Mouse (Mus musculus) forebrain, embryonic 11.5 days (tissue): ENCODE measurements around the gene Arpp21. TPM values are rescaled to one million over a fixed set of nuclear protein-coding genes. Genes with fewer than 3 reads are reported as not detected.

Experiments used
- ATAC-seq: fragments of 200-750 bp; cut with Nextera tagmentation; replicated peaks from 2 replicates; pipeline ENCODE4 v1.8.0; 2017; ENCODE audit warnings: moderate TSS enrichment; ENCODE audit not compliant: low FRiP score
- DNase-seq: peaks from one replicate; pipeline ENCODE4 v3.0.0-alpha.2; 2017; ENCODE audit warnings: low spot score
- H3K27ac ChIP-seq: fragments of 300-500 bp; sonication (generic); 2 replicates; pipeline ENCODE4 v1.5.1; 2014; ENCODE audit warnings: low read depth, low read length
- H3K27me3 ChIP-seq: fragments of 300-500 bp; sonication (generic); 2 replicates; pipeline ENCODE4 v1.6.1; 2014; ENCODE audit warnings: mild to moderate bottlenecking, low read length, mixed read lengths; ENCODE audit not compliant: control insufficient read depth, insufficient read depth
- H3K36me3 ChIP-seq: fragments of 300-500 bp; sonication (generic); 2 replicates; pipeline ENCODE4 v1.6.1; 2014; ENCODE audit warnings: mild to moderate bottlenecking, low read length, moderate library complexity, mixed read lengths; ENCODE audit not compliant: control insufficient read depth, insufficient read depth
- H3K4me1 ChIP-seq: fragments of 300-500 bp; sonication (generic); replicated peaks from 2 replicates; pipeline ENCODE4 v1.6.1; 2014; ENCODE audit warnings: low read length, mixed read lengths; ENCODE audit not compliant: control insufficient read depth, insufficient read depth
- H3K4me2 ChIP-seq: fragments of 300-500 bp; sonication (generic); 2 replicates; pipeline ENCODE4 v1.6.1; 2014; ENCODE audit warnings: low read depth, mild to moderate bottlenecking, low read length, moderate library complexity, mixed read lengths; ENCODE audit not compliant: severe bottlenecking
- H3K4me3 ChIP-seq: fragments of 300-500 bp; sonication (generic); 2 replicates; pipeline ENCODE4 v1.5.1; 2014; ENCODE audit warnings: low read depth, low read length
- H3K9ac ChIP-seq: fragments of 300-500 bp; sonication (generic); 2 replicates; pipeline ENCODE4 v1.6.1; 2014; ENCODE audit warnings: low read length
- H3K9me3 ChIP-seq: fragments of 300-500 bp; sonication (generic); 2 replicates; pipeline ENCODE4 v1.6.1; 2016; ENCODE audit warnings: low read length, mixed read lengths; ENCODE audit not compliant: control insufficient read depth
- WGBS: fragments of 180-500 bp; shearing (Covaris S2); extraction: QIAGEN DNeasy Blood & Tissue Kit; methylation state at CpG from one replicate; pipeline ENCODE4 v1.1.7; 2014; 5-methylcytosine and 5-hydroxymethylcytosine counted together
- polyA plus RNA-seq: library from polyadenylated mRNA; unstranded; fragments of >200 nt; fragmentation: Nextera tagmentation; extraction: Ambion mirVana; gene quantifications from 2 replicates; pipeline ENCODE4 v1.2.1, GENCODE M21; 2014

The Arpp21 gene
- polyA plus RNA-seq, 1 experiment from 2014 or later: 2.1 TPM

DNA sequence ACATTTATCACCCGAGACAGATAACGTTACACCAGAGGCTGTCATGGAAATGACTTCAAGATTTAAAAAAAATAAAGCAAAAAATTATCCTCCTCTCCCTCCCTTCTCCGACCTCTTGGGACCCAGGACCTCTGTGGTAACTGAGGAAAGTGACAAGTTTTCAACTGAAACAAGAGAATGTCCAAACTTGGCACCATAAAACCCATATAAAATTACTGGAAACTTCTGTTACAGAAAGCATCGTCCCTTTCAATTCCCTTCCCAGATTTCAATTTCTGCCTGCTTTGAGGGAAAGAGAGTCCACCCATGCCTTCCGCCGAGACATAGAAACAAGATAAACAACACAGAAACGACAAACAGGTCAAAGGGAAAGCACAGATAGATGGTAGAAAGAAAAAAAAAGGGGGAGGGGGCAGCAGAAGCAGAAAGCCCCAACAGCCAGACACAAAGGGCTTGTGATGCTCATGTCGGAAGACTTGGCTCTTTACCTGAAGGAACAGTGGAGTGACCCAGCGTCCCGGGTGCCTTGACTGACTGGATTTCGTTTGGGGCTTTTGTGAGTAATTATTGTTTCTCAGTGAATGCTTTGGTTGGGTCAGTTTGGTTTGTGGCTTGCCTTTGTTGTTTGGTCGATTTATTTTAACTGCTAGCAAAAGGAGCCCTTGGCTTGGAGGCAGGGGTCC lies 1.8 kb downstream of the Arpp21 start:
- H3K27ac ChIP-seq: no peak overlapping the region
- DNase-seq: no peak
- H3K4me3 ChIP-seq: peak overlapping the region; percentile 51
- H3K9me3 ChIP-seq: no peaks in the 10 kb centered on the region
- H3K9ac ChIP-seq: no peak overlapping the region
- H3K4me1 ChIP-seq: no peaks in the 10 kb centered on the region
- H3K36me3 ChIP-seq: no peaks in the 10 kb centered on the region
- H3K4me2 ChIP-seq: peak overlapping the region; percentile 96
- WGBS: 16% methylated on average over 12 of the region's 12 CpGs
- peaks cover 21% of the 10 kb centered on the region for H3K27me3 ChIP-seq
- no peak for ATAC-seq

DNA sequence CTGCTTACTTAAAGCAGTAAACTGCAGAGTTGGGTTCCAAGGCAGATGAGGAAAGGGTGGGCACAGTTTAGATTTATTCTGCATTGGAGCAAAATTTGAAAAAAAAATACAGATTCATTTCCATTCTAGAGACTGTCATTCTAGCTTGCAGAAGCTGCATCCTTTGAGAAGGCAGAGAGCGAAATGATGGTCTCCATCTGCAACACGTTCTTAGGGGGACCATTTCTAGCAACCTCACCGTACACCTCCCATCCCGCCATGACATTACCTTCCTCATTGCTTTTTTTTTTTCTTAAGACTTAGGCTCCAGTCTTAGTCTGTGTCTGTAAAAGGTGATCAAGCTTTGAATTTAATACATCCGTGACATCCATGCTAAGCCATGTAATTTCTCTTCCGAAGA lies 2.4 kb downstream of the Arpp21 start:
- no peak for ATAC-seq
- no peak overlapping the region for H3K4me3 ChIP-seq
- 65% methylated on average over 6 of the region's 6 CpGs for WGBS
- H3K9ac ChIP-seq: no peak overlapping the region
- H3K27me3 ChIP-seq: peaks cover 21% of the 10 kb centered on the region
- no peak overlapping the region for H3K27ac ChIP-seq
- H3K4me2 ChIP-seq: no peak overlapping the region
- H3K36me3 ChIP-seq: no peaks in the 10 kb centered on the region
- no peak for DNase-seq
- no peaks in the 10 kb centered on the region for H3K9me3 ChIP-seq
- H3K4me1 ChIP-seq: no peaks in the 10 kb centered on the region

- H3K4me1 ChIP-seq: no peaks in the 10 kb centered on the region
- H3K4me3 ChIP-seq: no peak overlapping the region
- no peak overlapping the region for H3K4me2 ChIP-seq
- H3K27ac ChIP-seq: no peak overlapping the region
- 59% methylated on average over 8 of the region's 8 CpGs for WGBS
- peaks cover 21% of the 10 kb centered on the region for H3K27me3 ChIP-seq
- ATAC-seq (no peak), DNase-seq (no peak)
- no peaks in the 10 kb centered on the region for H3K36me3 ChIP-seq
- H3K9me3 ChIP-seq: no peaks in the 10 kb centered on the region
- no peak overlapping the region for H3K9ac ChIP-seq
Measured at GRCm38 (mm10) chr9:112231935-112232575, 3.7 kb downstream of the Arpp21 start.

DNA sequence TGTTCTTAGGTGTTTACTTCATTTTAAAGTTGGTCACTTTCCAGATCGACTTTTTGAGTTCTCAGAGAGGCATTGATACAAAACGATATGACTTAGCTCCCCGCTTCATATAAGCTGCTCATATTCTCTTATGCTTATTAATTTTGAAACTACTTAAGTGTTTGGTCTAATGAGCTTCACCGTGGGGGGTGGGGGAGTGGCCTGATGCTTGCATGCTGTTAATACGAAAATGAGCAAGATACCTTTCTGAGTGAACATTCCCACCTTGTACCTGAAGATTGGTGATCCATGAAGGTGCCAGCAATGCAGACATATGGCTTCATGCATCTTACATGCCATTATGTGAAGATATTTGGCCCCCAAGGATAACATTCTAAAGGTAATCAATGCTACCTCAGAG lies 4.4 kb downstream of the Arpp21 start:
- 83% methylated on average over 5 of the region's 5 CpGs for WGBS
- Histone ChIP-seq H3K4me3 (no peak overlapping the region), H3K4me1 (no peaks in the 10 kb centered on the region), H3K36me3 (no peaks in the 10 kb centered on the region), H3K9me3 (no peaks in the 10 kb centered on the region), H3K27me3 (peaks cover 21% of the 10 kb centered on the region), H3K4me2 (no peak overlapping the region), H3K27ac (no peak overlapping the region), H3K9ac (no peak overlapping the region)
- ATAC-seq (no peak), DNase-seq (no peak)

- no peak overlapping the region for H3K4me3 ChIP-seq
- ATAC-seq (no peak), DNase-seq (no peak)
Measured at GRCm38 (mm10) chr9:112230716-112231361, 4.9 kb downstream of the Arpp21 start.

DNA sequence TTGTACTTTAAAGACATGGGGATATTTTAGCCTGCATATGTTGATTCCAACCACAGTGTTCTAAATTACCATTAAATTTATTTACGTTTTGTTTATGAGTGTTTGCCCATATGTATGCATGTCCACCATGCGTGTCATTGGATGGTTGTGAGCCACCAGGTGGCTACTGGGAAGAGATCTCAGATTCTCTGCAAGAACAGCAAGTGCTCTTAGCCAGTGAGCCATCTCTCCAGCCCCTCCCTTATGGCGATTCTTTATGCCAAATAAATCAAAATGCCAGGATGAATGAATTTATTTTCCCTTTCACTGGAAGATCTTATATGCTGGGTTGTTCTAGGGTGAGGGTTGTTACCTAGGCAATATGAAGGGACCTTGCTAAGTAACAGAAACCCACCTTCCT lies 7.3 kb downstream of the Arpp21 start:
- no peak for ATAC-seq
- WGBS: 86% methylated on average over 3 of the region's 3 CpGs

More at GRCm38 (mm10) chr9:112230716-112231361, 4.9 kb downstream of the Arpp21 start:
- Histone ChIP-seq H3K9ac (no peak overlapping the region), H3K4me2 (no peak overlapping the region), H3K36me3 (no peaks in the 10 kb centered on the region), H3K27me3 (peaks cover 21% of the 10 kb centered on the region), H3K9me3 (no peaks in the 10 kb centered on the region), H3K27ac (no peak overlapping the region), H3K4me1 (no peaks in the 10 kb centered on the region)
- 82% methylated on average over 4 of the region's 4 CpGs for WGBS

DNA sequence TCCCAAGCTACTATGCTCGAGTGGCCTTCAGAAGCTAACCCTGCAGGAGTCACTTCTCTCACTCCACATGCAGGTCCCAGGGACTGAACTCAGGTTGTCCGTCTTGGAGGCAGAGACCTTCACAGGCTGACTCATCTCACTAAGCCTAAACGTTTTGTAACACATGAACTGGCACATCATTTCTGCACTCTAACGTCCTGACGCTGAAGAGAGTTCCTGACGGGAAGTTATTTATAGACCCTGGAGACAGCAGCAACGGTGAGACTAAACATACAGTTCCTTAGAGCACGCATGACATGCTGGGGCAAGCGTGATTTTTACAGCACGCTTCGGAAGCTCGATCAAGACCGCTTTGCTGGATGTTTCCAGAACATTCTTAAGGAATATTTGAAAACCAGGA lies 8.6 kb downstream of the Arpp21 start:
- Histone ChIP-seq H3K9me3 (no peaks in the 10 kb centered on the region), H3K9ac (no peak overlapping the region), H3K4me1 (no peaks in the 10 kb centered on the region), H3K4me2 (no peak overlapping the region), H3K27me3 (no peaks in the 10 kb centered on the region; the same call in 1 of the 2 replicates), H3K4me3 (no peak overlapping the region), H3K27ac (no peak overlapping the region), H3K36me3 (no peaks in the 10 kb centered on the region)
- DNase-seq (no peak), ATAC-seq (no peak)
- 89% methylated on average over 13 of the region's 13 CpGs for WGBS

More for the DNA sequence above, 7.3 kb downstream of the Arpp21 start:
- Histone ChIP-seq H3K27me3 (peaks cover 5% of the 10 kb centered on the region), H3K27ac (no peak overlapping the region), H3K4me3 (no peak overlapping the region), H3K9ac (no peak overlapping the region), H3K9me3 (no peaks in the 10 kb centered on the region), H3K36me3 (no peaks in the 10 kb centered on the region), H3K4me1 (no peaks in the 10 kb centered on the region), H3K4me2 (no peak overlapping the region)
- no peak for DNase-seq

- 79% methylated on average over 1 of the region's 1 CpGs for WGBS
- no peak overlapping the region for H3K4me2 ChIP-seq
- no peaks in the 10 kb centered on the region for H3K27me3 ChIP-seq
- no peaks in the 10 kb centered on the region for H3K4me1 ChIP-seq
- H3K27ac ChIP-seq: no peak overlapping the region
- H3K9ac ChIP-seq: no peak overlapping the region
- no peaks in the 10 kb centered on the region for H3K9me3 ChIP-seq
- DNase-seq: no peak
- H3K36me3 ChIP-seq: no peaks in the 10 kb centered on the region
- H3K4me3 ChIP-seq: no peak overlapping the region
- ATAC-seq: no peak
Measured at GRCm38 (mm10) chr9:112226511-112226910, 9.2 kb downstream of the Arpp21 start.
